Mouse (Mus musculus) left cerebral cortex, postnatal 14 days (tissue): Measurements from ENCODE around the gene Crtac1. TPM values are rescaled to one million over a fixed set of nuclear protein-coding genes. Genes with fewer than 3 reads are reported as not detected.

Experiments
- DNase-seq, 2 experiments: peaks; one replicate each; pipeline ENCODE4 v3.0.0; 2021 to 2022; ENCODE audit warnings: low spot score in 2 of 2, mixed read lengths in 1 of 2
- intact Hi-C: fragments of 180-260 bp; cut with DNase I; formaldehyde crosslinking; loops from one replicate; pipeline ENCODE4 v1.15.1; 2025
- total RNA-seq, 2 experiments: library from RNA; stranded (reverse); gene quantifications; 2 replicates each; pipeline ENCODE4 v1.2.3; 2021

Gene Crtac1
- total RNA-seq, 2 experiments from 2014 or later: 77.3 to 88.9 TPM

DNA sequence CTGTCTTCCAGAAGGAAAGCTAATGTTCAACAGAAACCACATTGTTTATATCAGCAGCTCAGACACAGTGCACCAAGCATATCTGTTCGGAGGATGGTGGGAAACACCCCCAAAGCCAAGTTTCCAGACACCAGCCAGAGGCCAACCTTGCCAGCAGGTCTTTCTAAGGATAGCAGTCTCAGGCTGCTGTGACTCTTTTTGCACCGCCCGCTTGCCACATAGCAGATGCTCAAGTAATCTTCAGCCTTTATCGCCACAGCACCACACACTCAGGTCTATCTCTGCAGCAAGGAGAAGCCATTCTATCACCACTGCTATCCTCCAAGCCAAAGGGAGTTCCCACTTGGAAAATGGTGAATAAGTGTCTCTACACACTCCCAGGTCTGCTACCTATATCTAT, 68.0 kb downstream of the Crtac1 start:
- intact Hi-C loops: no loop called here

GRCm38 (mm10) chr19:42358406-42358805, 73.2 kb downstream of the Crtac1 start:
- intact Hi-C loops: no loop called here

More for the DNA sequence above, 68.0 kb downstream of the Crtac1 start:
- DNase-seq: no peak

DNA sequence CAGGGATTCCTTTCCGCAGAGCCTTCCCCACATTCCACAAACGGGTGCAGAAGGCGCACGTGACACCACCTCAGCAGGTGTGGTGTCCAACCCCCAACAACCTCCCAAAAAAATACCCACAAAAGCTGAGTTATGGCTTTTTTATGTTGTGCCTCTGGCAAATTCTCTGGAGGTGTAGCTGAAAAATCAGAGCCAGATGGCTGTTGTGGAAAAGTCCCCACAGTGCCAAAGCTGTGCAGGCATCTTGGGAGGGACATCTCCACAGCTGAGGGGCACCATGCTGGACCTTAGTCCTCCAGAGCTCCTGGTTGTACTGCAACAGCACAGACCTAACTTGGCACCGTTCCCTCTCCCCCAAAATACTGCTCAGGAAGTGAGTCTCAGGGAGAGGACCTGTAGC, 74.7 kb downstream of the Crtac1 start:
- no peak for DNase-seq
- intact Hi-C loops: no loop called here

More at GRCm38 (mm10) chr19:42358406-42358805, 73.2 kb downstream of the Crtac1 start:
- no peak for DNase-seq

GRCm38 (mm10) chr19:42355476-42355875, 76.1 kb downstream of the Crtac1 start:
- intact Hi-C loops: no loop called here
- no peak for DNase-seq

DNA sequence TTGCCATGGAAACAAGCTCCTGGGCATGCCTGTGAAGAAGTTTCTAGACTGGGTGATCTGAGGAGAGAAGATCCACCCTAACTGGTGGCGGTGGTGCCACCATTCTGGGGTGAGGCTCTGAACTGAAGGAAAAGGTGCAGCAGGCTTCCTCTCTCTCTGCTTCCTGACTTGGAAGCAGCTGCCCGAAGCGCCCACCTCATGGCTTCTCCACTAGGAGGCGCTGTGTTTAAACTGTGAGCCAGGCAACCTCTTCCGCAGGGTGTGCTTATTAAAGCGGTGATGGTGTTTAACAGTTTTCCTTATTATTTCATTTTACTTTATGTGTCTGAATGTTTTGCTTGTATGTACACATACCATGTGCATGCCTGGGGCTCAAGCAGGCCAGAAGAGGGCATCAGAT, 90.4 kb downstream of the Crtac1 start:
- DNase-seq: peak; percentile 51 to 72
- intact Hi-C loops: loop anchor here (5.0 kb wide), 1 partner anchor 91 kb away; the partner anchor contains the start of gene Crtac1

DNA sequence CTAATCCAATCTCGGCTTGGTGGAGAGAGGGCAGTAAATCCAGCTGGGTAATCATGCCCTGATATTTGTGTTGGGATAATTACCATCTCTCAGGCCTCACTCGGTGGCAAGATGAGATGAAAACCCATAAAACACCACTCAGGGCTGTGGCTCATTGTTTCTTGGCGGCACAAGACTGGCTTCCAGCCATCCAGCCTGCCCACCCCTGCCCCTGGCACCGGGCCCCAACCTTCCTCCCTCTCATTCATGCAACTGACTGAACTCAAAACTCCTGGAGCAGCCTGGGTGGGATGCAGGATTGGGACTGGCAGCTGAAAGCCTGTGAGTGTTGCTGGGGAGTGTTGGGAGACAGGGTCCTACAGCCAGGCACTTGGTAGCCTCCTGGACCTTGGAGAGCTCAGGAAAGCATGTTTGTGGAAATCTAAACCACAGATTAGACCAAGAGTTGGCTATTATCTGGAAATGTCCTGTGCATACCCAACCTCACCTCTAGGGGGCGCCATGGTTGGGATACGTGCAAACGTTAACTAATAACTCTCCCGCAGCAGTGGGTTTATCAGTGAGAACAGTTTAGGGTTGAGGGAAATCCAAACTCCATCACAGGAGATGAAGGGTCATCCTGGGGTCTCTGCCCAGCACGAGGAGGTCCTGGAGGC, 99.4 kb downstream of the Crtac1 start:
- DNase-seq: peak; percentile 41 to 50
- intact Hi-C loops: no loop called here

DNA sequence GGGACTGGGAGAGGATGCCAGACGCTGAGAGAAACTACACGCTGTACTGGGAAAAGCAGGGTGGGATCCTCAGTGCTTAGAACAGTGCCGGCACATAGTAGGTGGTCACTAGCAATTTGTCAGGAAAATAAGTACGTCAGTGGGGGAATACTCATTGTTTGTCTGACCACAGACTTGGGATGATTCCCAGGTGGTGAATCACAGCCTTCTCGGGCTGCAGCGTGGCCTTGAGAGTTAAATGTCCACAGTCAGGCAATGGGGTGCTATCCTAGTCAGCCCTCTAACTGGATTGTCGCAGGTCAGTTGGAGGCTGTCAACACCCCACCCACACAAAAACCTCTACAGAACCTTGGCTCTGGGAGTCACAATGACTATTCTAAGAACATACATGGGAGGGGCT, 100.1 kb downstream of the Crtac1 start:
- no peak for DNase-seq
- intact Hi-C loops: no loop called here

DNA sequence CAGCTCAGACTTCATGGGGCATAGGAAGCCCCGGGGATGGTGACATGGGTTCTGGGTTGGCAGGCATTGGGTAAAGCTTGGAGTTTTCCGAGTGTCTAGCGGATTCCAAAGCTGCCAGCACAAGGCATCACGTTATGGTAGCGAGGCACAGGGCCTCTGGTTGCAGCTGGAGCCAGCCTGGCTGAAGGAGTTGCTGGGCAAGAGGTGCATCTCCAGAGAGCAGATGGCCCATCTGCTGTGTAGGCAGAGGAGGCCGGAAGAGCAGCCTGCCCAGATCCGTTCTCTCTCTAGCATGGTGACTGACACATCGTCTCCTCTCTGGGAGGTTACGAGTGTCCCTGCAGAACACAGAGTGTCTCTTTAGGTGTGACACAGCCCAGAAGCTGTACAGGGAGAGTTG, 103.4 kb downstream of the Crtac1 start:
- intact Hi-C loops: no loop called here
- DNase-seq: no peak

DNA sequence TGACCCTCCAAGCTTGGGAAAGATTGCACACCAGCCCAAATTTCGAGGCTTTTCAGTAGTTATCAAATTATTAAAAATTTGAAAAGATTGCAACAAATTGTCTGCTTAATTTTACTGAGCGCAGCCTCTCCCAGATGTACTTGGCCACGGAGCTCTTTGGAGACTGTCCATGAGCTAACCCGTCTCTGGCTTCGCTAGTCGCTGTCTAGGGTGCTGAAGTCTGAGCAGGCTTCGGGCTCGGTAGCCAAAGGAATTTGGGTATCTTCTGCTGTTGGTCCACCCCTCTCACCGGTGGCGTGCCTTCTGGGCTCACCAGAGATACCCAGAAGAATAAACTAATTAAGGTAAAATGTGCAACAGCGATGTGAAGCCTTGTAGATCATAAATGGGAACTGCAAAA, 105.7 kb downstream of the Crtac1 start:
- intact Hi-C loops: no loop called here
- DNase-seq: no peak

DNA sequence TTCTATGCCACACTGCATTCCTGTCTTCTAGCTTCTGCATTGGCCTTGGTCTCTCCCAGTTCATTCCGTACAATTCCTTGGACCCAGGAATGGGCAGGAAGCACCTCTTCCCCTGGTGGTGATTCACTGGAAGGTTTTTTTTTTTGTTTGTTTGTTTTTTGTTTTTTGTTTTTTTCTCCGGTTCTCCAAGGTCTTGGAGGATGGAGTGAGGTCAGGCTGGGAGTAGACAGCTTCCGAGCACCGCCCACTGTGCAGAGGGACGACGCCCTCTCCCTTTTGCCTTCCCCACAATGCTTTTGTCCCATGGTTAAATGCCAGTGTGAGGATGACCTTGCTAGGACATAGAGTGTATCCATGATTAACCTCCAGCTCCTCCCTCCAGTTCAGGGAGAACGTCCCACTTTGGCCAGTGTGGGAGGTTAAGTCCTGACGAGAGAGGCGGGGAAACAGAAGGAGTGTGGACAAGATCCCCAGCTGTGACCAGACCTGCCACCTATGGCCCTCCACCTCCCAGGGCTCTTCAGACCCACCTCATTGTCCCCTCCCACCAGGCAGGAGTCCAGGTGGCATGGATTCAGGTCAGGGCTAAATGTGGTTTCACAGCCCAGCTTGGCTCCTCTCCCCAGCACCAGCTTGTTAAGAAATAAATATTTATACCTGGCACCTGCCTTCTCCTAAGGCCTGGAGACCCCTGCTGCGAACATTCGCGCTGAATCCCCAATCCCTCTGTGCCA, 109.1 kb downstream of the Crtac1 start:
- no peak for DNase-seq
- intact Hi-C loops: no loop called here

GRCm38 (mm10) chr19:42321936-42322335, 109.6 kb downstream of the Crtac1 start:
- intact Hi-C loops: no loop called here
- DNase-seq: no peak

GRCm38 (mm10) chr19:42317648-42318425, 113.7 kb downstream of the Crtac1 start:
- DNase-seq: peak; percentile 43 to 68
- intact Hi-C loops: loop anchor here (5.0 to 10.0 kb wide), 4 partner anchors 114 to 1087 kb away; partner anchors contain the start of gene Crtac1

- DNase-seq: peak; percentile 58 to 65
- intact Hi-C loops: loop anchor here (5.0 to 10.0 kb wide), 4 partner anchors 115 to 1088 kb away; partner anchors contain the start of gene Crtac1
These were observed 114.6 kb downstream of the Crtac1 start for GRCm38 (mm10) chr19:42316998-42317397.

- intact Hi-C loops: loop anchor here (5.0 to 10.0 kb wide), 4 partner anchors 116 to 1088 kb away; partner anchors contain the start of gene Crtac1
These were observed 115.1 kb downstream of the Crtac1 start for GRCm38 (mm10) chr19:42316525-42316924.

GRCm38 (mm10) chr19:42315914-42316313, 115.7 kb downstream of the Crtac1 start:
- DNase-seq: peak; percentile 92 to 93
- intact Hi-C loops: loop anchor here (5.0 to 10.0 kb wide), 4 partner anchors 116 to 1089 kb away; partner anchors contain the start of gene Crtac1

More at GRCm38 (mm10) chr19:42316525-42316924, 115.1 kb downstream of the Crtac1 start:
- peak; percentile 47 to 62 for DNase-seq

GRCm38 (mm10) chr19:42315070-42315679, 116.4 kb downstream of the Crtac1 start:
- intact Hi-C loops: loop anchor here (5.0 to 10.0 kb wide), 4 partner anchors 117 to 1090 kb away; partner anchors contain the start of gene Crtac1
- DNase-seq: no peak

GRCm38 (mm10) chr19:42312191-42312590, 119.4 kb downstream of the Crtac1 start:
- intact Hi-C loops: loop anchor here (10.0 kb wide), 3 partner anchors 273 to 1093 kb away; no protein-coding TSS in a partner anchor
- no peak for DNase-seq

GRCm38 (mm10) chr19:42311332-42311731, 120.3 kb downstream of the Crtac1 start:
- intact Hi-C loops: loop anchor here (10.0 kb wide), 3 partner anchors 273 to 1093 kb away; no protein-coding TSS in a partner anchor
- no peak for DNase-seq

DNA sequence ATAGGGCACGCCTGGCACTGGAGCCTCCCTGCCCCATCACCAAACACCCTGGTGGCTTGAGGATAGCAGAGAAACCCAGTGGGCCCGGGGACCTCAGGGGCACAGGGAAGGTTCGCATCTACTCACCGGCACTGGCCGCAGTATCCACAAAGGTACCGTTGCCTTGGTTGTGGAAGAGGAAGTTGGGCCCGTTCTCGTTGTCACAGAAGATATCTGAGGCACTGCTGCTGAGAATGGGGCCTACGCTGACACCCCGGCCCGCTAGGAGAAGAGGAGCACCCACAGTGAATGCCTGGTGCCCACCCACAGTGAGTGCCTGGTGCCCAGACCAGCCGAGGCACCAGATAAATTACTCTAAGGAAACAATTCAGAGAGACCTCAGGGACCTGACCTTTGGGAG, 122.7 kb downstream of the Crtac1 start:
- DNase-seq: no peak
- intact Hi-C loops: no loop called here
